Mouse (Mus musculus): ENCODE data around the gene Asap2.

Asap2 gene

DNA sequence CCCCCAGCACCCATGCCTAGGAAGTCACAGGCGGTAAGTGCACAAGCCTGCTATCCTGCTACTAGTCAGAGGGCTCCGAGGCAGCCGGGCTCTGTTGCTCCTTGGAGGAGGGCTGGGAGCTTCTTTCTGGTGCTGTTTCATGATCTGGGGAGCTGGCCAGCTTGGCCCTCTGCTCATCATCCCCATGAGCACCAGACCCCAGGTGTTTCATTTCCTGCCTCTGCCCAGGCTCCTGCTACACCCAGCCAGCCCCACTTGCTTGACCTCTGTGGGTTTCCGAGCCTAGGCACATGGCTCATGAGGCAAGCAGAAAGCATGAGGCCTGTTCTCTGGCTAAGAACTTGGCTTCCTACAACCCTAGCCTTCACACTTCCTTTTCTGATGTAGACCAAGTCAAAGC, 275.2 kb downstream of the Asap2 start:
- in situ Hi-C loops (cut with MboI): no loop called here

DNA sequence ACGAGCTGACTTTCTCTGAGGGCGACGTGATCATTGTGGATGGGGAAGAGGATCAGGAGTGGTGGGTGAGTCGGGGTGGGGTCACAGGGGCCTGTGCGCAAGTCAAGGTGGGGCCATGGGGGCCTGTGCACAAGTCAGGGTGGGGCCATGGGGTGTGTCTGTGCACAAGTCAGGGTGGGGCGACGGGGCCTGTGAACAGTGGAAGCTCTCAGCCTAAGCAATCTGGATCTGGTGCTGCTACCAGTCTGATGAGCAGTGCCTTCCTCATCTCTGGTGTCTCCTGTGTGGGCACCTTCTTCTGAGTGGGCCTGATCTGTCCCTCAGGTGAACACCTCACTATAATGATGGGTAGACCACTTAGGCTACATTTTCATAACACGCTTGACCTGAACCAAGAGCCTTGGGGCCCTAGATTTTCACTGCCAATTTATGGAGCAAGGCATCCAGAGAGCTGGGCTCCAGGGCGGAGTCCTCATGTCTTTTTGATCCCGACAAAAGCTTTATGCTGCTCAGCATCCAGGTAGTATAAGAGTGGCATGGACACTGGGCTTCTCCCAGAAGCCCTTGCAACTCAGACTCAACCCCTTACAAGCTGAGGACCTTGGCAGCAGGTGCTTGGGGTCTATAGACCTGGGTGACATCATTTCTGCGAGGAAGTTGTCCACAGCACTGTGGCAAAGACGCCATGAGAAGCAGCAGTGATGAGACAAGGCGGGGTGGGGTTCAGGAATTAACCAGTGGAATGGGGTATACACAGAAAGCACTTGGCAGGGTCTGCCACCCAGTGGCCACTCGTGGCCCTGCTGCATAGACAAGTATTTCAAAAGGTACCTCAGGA, 275.9 kb downstream of the Asap2 start:
- in situ Hi-C loops (cut with MboI): no loop called here

DNA sequence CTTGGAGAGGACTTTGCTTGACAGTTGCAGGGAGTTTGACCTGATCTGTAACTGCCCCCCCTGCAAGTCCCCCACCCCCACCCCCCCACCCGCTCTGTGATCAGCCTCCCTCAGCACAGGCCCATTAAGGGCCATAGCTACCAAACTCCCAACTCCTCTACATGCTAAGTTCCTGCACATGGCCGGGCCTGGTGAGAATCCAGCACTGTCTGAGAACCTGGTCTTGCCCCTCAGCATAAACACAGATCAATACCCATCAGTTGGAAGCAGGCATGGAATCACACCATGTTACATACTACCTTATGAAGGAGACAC, 276.5 kb downstream of the Asap2 start:
- in situ Hi-C loops (cut with MboI): no loop called here

DNA sequence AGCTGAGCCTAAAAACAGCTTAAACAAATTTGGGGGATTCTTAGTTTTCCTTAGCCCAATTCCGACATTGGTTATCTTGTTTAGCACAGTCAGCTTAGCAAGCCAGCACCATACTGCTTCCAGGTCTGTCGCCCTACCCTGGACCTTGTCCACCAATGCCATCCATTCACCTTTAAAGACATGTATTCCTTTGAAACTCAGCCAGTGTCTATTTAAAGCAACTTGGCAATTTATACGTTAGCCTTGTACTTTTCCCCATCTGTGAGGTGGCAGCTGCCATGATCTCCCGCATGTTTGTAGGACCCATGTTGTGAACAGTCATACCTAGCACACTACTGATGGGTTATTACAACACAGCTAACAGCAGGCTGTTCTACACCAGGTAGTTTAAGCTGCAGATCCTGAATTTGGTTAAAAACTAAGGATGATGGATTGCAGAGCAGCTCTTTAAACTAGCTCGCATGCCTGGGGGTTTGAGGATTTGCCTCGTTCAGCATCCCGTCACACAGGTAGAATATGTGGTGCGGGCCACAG, 277.9 kb downstream of the Asap2 start:
- in situ Hi-C loops (cut with MboI): no loop called here

DNA sequence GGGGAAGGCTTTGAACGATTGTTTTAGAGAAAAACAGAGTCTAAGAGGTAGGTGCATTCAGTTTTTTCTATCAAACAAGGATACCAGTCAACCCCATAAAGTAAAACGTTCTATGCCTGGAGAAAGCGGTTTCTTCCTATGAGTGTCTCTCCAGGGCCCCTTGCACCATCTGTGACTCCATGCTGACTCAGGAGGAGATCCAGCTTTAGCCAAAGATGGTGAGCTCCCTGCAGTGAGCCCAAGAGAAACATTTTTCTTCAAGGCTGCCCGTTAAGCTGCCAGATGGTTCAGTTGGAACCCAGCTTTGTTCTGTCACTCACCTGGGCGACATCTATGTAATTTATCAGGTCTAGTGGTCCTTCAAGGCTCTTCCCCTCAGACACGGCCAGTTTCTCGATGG, 284.2 kb downstream of the Asap2 start:
- in situ Hi-C loops (cut with MboI): no loop called here

DNA sequence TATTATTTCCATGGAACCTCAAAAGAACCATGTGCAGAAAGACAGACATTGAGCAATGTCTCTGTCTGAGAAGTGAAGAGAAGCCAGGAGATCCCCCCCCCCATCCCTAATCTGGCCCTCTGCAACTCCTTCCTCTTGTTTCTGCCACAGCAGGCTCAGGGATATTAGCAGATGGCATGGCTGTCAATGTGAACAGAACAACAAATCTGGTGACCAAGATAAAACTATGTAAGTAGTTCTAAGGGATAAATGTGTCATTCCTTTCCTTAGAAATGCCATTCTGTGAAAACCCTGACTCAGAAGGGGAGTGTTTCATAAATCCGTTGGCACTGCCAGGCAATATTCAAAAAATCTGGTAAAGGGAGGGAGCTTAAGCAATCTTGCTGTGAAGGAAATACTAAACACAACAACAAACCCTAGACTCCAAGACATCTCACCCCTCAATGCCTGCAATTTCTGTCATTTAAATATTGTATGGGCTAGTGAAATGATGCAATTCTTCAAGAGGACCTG, 287.1 kb downstream of the Asap2 start:
- in situ Hi-C loops (cut with MboI): no loop called here

DNA sequence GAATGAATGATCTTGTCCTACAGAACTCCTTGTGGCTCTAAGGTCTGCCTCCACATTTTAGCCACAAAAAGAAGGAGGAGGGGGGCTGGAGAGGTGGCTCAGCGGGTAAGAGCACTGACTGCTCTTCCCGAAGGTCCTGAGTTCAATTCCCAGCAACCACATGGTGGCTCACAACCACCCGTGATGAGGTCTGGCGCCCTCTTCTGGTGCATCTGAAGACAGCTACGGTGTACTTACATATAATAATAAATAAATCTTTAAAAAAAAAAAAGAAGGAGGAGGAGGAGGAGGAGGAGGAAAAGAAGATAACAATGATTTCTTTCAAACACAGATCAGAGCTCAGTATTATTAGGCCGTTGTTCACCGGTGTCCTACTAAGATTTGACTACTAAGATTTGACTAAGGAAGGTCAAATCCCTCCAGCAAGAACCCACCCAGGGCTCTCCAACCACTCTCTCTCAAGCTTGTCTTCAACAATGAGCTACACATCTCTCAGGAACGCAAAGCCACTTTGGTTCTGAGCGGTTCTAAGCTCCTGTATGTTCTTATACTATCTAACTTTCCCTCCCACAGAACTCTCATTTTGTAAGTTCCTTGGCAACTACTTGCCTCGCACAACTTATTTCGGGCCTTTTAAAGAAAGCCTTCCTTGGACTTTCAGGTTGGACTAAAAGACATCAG, 294.6 kb downstream of the Asap2 start, which contains the start of gene Cpsf3:
Gene Cpsf3, plus strand, starts transcription at position 631 of the 681 bp plus-strand sequence.
- in situ Hi-C loops (cut with MboI): no loop called here

DNA sequence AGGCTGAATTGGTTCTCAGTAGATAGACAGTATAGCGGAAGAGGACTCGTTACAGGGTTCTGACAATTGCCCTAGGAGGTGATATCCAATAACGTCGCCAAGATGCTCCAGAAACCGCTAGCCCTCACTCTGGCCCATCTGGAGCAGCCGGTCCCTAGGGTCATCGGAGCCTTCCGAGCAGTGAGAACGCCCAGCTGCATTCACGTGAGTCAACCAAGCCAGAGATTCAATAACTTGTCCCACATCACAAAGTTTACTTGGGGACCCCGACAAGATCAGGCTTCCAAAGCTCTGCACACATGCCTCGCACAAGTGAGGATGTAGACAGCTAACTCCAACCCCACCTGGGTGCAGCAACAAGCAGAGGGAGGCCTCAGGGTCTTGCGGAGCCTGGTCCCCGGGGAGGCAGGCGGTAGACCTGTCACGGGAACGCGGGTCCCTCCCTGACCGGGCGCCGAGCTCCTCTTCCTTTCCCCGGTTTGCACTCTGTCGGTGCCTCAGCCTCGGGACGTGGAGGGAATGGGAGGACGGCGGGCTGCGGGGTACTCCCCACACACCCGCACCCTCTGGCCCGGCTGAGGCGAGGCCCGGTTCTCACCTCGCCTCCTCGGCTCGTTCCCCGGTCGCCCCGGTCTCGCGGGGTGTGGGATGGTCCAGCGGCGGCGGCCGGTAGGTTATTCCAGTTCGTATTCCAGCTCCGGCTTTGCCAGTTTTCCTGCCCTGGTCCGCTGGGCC, 295.4 kb downstream of the Asap2 start:
- in situ Hi-C loops (cut with MboI): no loop called here

DNA sequence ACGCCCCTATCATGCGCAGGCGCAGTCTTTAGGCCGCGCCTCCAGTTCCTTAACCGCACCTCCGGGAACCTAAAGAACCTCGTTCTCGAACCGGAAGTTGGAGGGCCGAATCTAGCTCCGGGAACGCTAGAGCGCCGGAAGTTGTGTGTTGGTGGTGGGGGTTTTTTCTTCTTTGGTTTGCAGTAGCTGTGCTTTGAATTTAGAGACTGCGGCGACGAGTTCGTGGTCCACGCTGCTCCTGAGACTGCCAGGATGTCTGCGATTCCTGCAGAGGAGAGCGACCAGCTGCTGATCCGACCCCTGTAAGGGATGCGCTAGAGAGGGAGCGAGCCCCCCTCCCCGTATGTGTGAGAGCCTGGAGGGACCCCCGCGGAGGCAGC, 296.0 kb downstream of the Asap2 start, which contains the start of gene Itgb1bp1:
Gene Itgb1bp1, minus strand, starts transcription at position 42 of the 380 bp plus-strand sequence.
- in situ Hi-C loops (cut with MboI): no loop called here

DNA sequence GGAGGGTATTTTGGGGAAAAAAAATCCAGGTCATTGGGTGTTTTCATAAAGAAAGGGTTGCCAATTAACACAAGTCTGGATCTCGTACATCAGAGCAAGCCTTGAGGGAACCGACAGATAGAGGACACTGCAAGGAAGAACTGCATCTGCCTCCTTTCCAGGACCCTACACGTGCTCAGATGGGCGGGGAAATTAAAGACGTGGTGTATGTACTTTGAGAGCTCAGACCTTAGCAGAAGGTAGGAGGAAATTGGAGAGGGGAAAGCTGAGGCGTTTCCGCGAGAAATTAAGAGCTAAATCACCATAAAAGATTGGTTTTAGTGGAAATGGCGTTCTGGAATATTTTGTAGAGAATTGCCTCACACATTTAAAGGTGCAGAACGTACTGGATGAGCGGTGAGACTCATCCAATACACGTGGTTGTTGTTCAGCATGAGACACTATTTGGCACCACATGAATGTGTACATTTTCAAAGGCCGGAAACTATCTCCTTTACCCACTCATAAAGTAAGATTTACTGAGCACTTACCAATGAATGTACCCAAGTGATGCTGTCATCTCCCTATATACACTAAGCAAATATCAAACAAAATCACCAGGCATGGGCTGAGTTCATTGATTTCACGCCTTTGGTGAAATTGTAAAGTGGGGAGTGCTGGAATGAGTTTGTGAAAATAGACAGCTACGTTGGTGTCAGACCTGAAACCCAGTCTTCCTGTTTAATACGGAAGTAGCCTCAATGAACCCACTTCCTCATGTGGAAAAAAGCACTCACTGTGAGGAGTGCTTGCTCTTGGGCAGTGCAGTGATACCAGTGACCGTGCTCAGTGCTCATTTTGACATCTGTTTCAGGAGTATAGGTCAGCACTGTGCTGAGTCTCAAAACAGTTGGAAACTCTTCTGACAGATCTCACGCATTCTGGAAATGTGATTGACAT, 296.7 kb downstream of the Asap2 start:
- in situ Hi-C loops (cut with MboI): no loop called here

DNA sequence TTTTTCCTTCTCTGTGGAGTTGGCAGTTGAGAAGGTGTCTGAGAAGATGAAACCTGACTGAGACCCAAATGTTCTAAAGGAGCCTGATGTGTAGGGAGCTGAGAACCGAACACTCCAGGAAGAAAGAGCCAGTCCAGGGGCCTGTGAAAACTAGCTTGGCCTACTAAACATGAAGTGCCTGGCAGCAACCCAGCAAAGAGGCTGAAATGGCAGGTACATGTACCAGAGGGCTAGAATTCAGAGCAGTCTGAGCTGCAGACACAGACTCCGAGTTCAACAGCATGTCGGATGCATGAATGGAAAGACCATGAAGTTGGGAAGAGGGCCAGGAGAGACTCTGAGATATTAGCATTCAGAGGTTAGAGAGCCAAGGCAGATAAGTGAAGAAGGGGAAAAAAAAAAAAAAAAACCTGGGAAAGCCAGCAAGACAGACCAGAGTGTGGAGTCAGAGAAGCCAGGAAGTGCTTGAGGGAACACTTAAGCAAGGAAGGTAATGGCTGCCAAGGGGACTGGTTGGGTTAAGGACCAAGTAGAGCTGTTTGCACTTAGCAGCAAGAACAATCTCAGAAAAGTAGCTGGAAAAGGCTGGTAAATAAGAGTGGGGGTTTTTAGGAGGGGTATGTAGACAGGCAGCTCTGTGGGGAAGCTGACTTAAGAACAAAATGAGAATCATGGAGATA, 298.6 kb downstream of the Asap2 start:
- in situ Hi-C loops (cut with MboI): no loop called here

DNA sequence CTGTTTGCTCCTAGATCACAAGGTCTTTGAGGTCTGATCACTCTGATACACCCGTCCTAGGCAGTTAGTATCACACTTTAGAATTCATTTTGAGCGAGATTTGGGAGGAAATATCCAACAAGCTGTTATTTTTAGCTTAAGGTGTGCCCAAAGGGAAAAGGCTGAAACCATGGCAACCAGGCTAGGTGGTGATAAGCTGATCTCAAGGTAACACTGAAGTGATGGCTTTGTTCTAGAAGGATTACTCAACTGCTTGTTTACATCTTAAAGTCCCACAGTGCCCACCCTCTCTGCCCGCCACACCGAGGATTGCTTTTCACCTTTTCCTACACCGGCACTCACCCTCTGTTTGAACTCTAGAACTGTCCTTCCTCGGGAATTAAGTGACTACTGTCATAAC, 299.4 kb downstream of the Asap2 start:
- in situ Hi-C loops (cut with MboI): no loop called here

DNA sequence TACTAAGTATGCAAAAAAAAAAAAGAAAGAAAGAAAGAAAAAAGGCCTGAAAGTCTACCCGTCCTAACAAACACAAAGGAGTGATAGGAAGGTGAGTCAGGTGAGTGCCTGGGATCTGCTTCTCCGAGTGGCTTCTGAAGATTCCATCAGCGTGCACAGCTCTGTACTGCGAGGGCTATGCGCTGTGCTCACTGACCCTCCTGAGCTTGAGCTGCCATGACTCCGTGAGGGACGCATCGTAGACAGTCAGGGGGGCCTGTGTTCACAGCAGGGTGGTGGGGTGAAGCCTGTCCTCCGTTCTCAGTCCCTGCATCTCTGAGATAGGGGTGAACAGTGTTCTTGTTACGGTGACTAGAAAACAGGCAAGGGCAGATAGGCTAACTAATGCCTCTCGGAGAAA, 308.6 kb downstream of the Asap2 start:
- in situ Hi-C loops (cut with MboI): no loop called here

DNA sequence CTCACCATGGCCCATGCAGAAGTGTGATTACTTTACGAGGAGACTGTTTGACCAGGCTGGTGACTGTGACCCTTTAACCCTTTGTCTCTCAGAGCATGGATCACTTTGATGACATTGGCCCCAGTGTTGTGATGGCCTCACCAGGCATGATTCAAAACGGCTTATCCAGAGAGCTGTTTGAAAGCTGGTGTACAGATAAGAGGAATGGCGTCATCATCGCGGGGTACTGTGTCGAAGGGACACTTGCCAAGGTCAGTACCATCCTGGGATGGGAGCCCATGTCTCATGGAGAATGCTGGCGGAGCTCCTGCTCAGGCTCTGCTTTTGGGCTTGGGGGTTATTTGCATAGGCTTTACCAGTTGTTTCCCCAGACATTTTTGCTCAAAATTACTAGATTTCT, 311.1 kb downstream of the Asap2 start:
- in situ Hi-C loops (cut with MboI): no loop called here

DNA sequence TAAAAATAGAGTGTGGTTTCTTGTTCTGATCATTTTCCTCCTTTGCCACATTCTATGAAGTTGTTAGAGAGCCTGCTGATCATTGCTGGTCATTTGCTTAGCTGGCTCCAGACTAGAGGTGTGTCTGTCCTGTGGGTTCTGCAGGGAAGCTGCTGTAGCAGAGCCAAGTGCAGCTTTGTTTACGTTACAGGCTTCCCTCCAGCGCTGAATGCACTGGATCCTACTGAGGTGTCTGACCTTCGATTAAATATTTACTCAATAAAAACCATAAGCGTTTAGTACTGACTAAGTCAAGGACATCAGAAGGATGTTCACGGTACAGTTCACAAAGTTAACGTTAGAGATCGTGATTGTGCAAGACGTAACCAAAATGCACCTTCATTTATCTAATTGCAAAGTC, 311.7 kb downstream of the Asap2 start:
- in situ Hi-C loops (cut with MboI): no loop called here

DNA sequence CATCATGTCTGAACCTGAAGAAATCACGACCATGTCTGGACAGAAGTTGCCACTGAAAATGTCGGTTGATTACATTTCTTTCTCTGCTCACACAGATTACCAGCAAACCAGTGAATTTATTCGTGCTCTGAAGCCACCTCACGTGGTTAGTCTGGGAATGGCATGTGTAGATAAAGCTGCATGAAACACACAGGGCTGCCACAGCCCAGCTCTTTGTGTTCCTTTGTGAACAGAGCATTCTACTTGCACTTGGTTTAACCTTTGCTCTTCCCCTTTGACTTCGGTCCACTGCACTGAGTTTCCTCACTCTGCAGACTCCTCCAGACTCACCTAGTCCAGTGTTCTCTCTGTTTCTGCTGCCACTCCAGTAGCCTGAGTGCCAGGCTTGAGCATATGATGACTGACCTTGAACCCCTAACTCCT, 312.1 kb downstream of the Asap2 start:
- in situ Hi-C loops (cut with MboI): no loop called here

DNA sequence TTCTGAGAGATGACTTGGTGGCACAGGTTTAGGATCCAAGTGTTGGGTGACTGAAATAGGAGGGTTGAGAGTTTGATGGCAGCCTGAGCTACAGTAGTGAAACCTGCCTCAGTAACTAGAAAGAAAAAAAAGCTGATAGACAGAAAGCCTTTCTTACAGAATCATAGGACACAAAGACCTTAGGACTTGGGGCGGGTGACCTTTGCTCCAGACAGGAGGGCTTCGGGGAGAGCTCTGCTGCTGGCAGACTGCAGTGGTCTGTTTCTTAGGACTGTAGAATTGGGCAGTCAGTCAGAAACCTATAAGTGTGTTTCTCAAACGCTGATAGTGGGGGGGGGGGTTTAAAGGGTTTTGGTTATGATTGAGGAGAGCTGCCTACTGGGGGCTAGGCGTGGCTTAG, 315.5 kb downstream of the Asap2 start:
- in situ Hi-C loops (cut with MboI): no loop called here

DNA sequence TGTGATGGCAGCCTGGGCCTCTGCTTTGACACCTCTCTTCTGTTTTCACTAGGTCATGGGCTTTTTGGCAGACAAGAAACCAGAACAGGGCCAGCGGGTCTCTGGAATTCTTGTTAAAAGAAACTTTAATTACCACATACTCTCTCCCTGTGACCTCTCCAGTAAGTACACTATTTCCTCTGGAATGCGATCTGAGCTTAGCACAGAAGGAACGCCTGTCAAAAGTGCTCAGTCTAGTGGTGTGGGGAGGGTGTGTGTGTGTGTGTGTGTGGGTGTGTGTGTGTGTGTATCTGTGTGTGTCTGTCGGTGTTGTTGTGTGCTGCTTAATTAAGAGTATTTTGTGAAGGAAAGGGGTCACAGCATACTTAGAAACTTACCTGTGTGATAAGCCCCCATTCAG, 316.5 kb downstream of the Asap2 start:
- in situ Hi-C loops (cut with MboI): no loop called here

DNA sequence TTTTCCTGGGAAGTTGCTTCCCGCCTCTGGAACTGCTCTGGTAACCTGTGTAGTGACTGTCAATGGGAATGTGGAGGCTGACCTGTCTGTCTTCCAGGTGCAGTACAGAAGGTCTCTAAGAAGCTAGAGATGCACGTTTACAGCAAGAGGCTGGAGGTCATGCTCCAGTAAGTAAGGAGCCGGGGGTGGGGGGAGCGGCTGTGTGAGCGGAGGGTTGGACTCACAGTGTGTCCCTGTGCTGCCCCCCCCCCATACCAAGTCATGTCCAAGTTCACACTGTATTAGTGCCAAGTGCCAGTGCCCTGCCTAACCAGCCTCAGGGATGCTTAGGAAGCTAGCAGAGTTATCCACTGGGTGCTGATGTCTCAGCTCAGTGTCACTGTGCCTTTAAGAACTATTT, 321.9 kb downstream of the Asap2 start:
- in situ Hi-C loops (cut with MboI): no loop called here
